Mouse (Mus musculus): Measurements from ENCODE around the gene Gpatch8. TPM values are rescaled to one million over a fixed set of nuclear protein-coding genes. Genes with fewer than 3 reads are reported as not detected.

Gpatch8 gene
- polyA plus RNA-seq, 2 experiments = 38.2 to 43.0 TPM

- ATAC-seq (ENCODE audit: low FRiP score, low read depth) (peak; percentile 7; the same call in 1 of the 2 replicates), DNase-seq (ENCODE audit: low spot score) (peak; percentile 92)
- peak overlapping the region; percentile 64 for H3K9ac ChIP-seq (ENCODE audit: low read depth, low read length, severe bottlenecking)
These were observed 46.8 kb upstream of the Gpatch8 start for GRCm38 (mm10) chr11:102602816-102603495.

GRCm38 (mm10) chr11:102599912-102600311 is 43.7 kb upstream of the Gpatch8 start:
- Histone ChIP-seq H3K9me3 (ENCODE audit: control insufficient read depth, low read length) (no peaks in the 10 kb centered on the region), H3K27me3 (ENCODE audit: control insufficient read depth, insufficient read depth, low read length) (no peaks in the 10 kb centered on the region), H3K27ac (replicated peaks; ENCODE audit: low read depth, low read length) (no peak overlapping the region), H3K36me3 (ENCODE audit: control insufficient read depth, insufficient read depth, low read length) (no peaks in the 10 kb centered on the region), H3K4me1 (ENCODE audit: control insufficient read depth, insufficient read depth, low read length) (peaks cover 22% of the 10 kb centered on the region), H3K4me2 (replicated peaks; ENCODE audit: low read depth, low read length, severe bottlenecking) (no peak overlapping the region), H3K9ac (ENCODE audit: low read depth, low read length, severe bottlenecking) (no peak overlapping the region), H3K4me3 (replicated peaks; ENCODE audit: low read length) (no peak overlapping the region)
- ATAC-seq (ENCODE audit: low FRiP score, low read depth) = no peak
- TF ChIP-seq POLR2A (IDR thresholded peaks at IDR 0.05; ENCODE audit: borderline replicate concordance, extremely low read depth, insufficient read depth, insufficient read length) = no peak
- DNase-seq (ENCODE audit: low spot score) = no peak
- WGBS = 89% methylated on average over 3 of the region's 3 CpGs

More at GRCm38 (mm10) chr11:102602816-102603495, 46.8 kb upstream of the Gpatch8 start:
- H3K27ac ChIP-seq (replicated peaks; ENCODE audit: low read depth, low read length) = peak overlapping the region; percentile 100
- H3K36me3 ChIP-seq (ENCODE audit: control insufficient read depth, insufficient read depth, low read length) = peaks cover 15% of the 10 kb centered on the region
- peak overlapping the region; percentile 97 for H3K4me3 ChIP-seq (replicated peaks; ENCODE audit: low read length)
- H3K4me2 ChIP-seq (replicated peaks; ENCODE audit: low read depth, low read length, severe bottlenecking) = peak overlapping the region; percentile 62
- peaks cover 6% of the 10 kb centered on the region for H3K4me1 ChIP-seq (ENCODE audit: control insufficient read depth, insufficient read depth, low read length)
- WGBS = under 1% methylated on average over 13 of the region's 13 CpGs
- no peaks in the 10 kb centered on the region for H3K9me3 ChIP-seq (ENCODE audit: control insufficient read depth, low read length)
- peak; percentile 39; the same call in 1 of the 2 replicates for TF ChIP-seq POLR2A (IDR thresholded peaks at IDR 0.05; ENCODE audit: borderline replicate concordance, extremely low read depth, insufficient read depth, insufficient read length)
- H3K27me3 ChIP-seq (ENCODE audit: control insufficient read depth, insufficient read depth, low read length) = no peaks in the 10 kb centered on the region

- Histone ChIP-seq H3K27me3 (ENCODE audit: control insufficient read depth, insufficient read depth, low read length) (no peaks in the 10 kb centered on the region), H3K4me3 (replicated peaks; ENCODE audit: low read length) (no peak overlapping the region), H3K4me2 (replicated peaks; ENCODE audit: low read depth, low read length, severe bottlenecking) (peak overlapping the region; percentile 29), H3K9ac (ENCODE audit: low read depth, low read length, severe bottlenecking) (0 out of 2 replicates have a peak overlapping the region, but pooled peaks have one; percentile 12), H3K4me1 (ENCODE audit: control insufficient read depth, insufficient read depth, low read length) (peaks cover 22% of the 10 kb centered on the region), H3K9me3 (ENCODE audit: control insufficient read depth, low read length) (no peaks in the 10 kb centered on the region), H3K27ac (replicated peaks; ENCODE audit: low read depth, low read length) (peak overlapping the region; percentile 89), H3K36me3 (ENCODE audit: control insufficient read depth, insufficient read depth, low read length) (no peaks in the 10 kb centered on the region)
- DNase-seq (ENCODE audit: low spot score) (peak; percentile 91), ATAC-seq (ENCODE audit: low FRiP score, low read depth) (peak; percentile 94)
- peak; percentile 19; the same call in 1 of the 2 replicates for TF ChIP-seq POLR2A (IDR thresholded peaks at IDR 0.05; ENCODE audit: borderline replicate concordance, extremely low read depth, insufficient read depth, insufficient read length)
- WGBS = 0% methylated on average over 4 of the region's 4 CpGs
These were observed 39.2 kb upstream of the Gpatch8 start for GRCm38 (mm10) chr11:102595341-102595820.

GRCm38 (mm10) chr11:102587554-102587953 is 31.4 kb upstream of the Gpatch8 start:
- DNase-seq (ENCODE audit: low spot score) (no peak), ATAC-seq (ENCODE audit: low FRiP score, low read depth) (no peak)
- TF ChIP-seq POLR2A (IDR thresholded peaks at IDR 0.05; ENCODE audit: borderline replicate concordance, extremely low read depth, insufficient read depth, insufficient read length) = no peak
- no peaks in the 10 kb centered on the region for H3K27me3 ChIP-seq (ENCODE audit: control insufficient read depth, insufficient read depth, low read length)
- no peaks in the 10 kb centered on the region for H3K36me3 ChIP-seq (ENCODE audit: control insufficient read depth, insufficient read depth, low read length)
- no peak overlapping the region for H3K4me2 ChIP-seq (replicated peaks; ENCODE audit: low read depth, low read length, severe bottlenecking)
- H3K27ac ChIP-seq (replicated peaks; ENCODE audit: low read depth, low read length) = no peak overlapping the region
- peaks cover 4% of the 10 kb centered on the region; the same call in 1 of the 2 replicates for H3K9me3 ChIP-seq (ENCODE audit: control insufficient read depth, low read length)
- no peak overlapping the region for H3K4me3 ChIP-seq (replicated peaks; ENCODE audit: low read length)
- peaks cover 4% of the 10 kb centered on the region for H3K4me1 ChIP-seq (ENCODE audit: control insufficient read depth, insufficient read depth, low read length)
- WGBS = 81% methylated on average over 3 of the region's 3 CpGs
- H3K9ac ChIP-seq (ENCODE audit: low read depth, low read length, severe bottlenecking) = no peak overlapping the region

- TF ChIP-seq POLR2A (IDR thresholded peaks at IDR 0.05; ENCODE audit: borderline replicate concordance, extremely low read depth, insufficient read depth, insufficient read length) = no peak
- Histone ChIP-seq H3K9me3 (ENCODE audit: control insufficient read depth, low read length) (peaks cover 4% of the 10 kb centered on the region; the same call in 1 of the 2 replicates), H3K4me3 (replicated peaks; ENCODE audit: low read length) (no peak overlapping the region), H3K27me3 (ENCODE audit: control insufficient read depth, insufficient read depth, low read length) (no peaks in the 10 kb centered on the region), H3K9ac (ENCODE audit: low read depth, low read length, severe bottlenecking) (no peak overlapping the region), H3K4me1 (ENCODE audit: control insufficient read depth, insufficient read depth, low read length) (peaks cover 14% of the 10 kb centered on the region), H3K36me3 (ENCODE audit: control insufficient read depth, insufficient read depth, low read length) (no peaks in the 10 kb centered on the region), H3K4me2 (replicated peaks; ENCODE audit: low read depth, low read length, severe bottlenecking) (no peak overlapping the region), H3K27ac (replicated peaks; ENCODE audit: low read depth, low read length) (no peak overlapping the region)
- DNase-seq (ENCODE audit: low spot score) (no peak), ATAC-seq (ENCODE audit: low FRiP score, low read depth) (no peak)
- WGBS = 93% methylated on average over 4 of the region's 4 CpGs
These were observed 30.4 kb upstream of the Gpatch8 start for GRCm38 (mm10) chr11:102586445-102587130.

Measured in limb, embryonic 14.5 days (tissue).